Mouse (Mus musculus) ES-Bruce4 (cell line): ENCODE measurements around the gene Cpvl.

Experiments
- CTCF ChIP-seq: IDR thresholded peaks from one replicate; pipeline ENCODE4 v1.8.1; 2011; ENCODE audit warnings: low read depth, low read length
- EP300 ChIP-seq: IDR thresholded peaks from 2 replicates; pipeline ENCODE4 v1.6.1; 2011; ENCODE audit warnings: low read depth, low read length; ENCODE audit not compliant: insufficient read depth

DNA sequence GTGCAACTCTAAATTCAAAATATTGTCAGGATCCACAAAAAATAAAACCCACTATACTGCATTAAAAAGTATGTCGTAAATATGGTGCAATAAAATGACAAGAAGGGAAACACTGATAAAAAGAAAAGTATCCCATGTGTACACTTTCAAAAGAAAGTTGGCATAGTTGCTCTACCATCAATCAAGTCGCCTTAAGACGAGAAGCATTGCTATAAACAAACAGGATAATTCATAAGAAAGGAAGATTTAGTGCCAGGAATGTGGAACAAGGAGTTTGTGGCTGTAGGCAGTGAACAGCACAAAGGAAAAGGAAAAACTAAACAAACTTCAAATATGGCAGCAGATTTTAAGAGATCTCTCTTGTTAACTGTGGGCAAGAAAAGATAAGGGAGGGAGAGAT is 84.7 kb downstream of the Cpvl start:
- TF ChIP-seq EP300 = no peak
- no peak for TF ChIP-seq CTCF
